Mouse (Mus musculus) naive thymus-derived CD4-positive, alpha-beta T cell, adult 2 months (primary cell): ENCODE results near the gene Egfem1.

ENCODE experiments used
- DNase-seq: peaks from one replicate; pipeline ENCODE4 v3.0.0-alpha.2; 2011; ENCODE audit warnings: low read depth

Gene Egfem1

GRCm38 (mm10) chr3:29602140-29602539 lies 520.3 kb downstream of the Egfem1 start:
- DNase-seq: no peak

GRCm38 (mm10) chr3:29608713-29609112 lies 526.9 kb downstream of the Egfem1 start:
- DNase-seq: no peak

- DNase-seq: no peak
Measured at GRCm38 (mm10) chr3:29609174-29609573, 527.4 kb downstream of the Egfem1 start.

GRCm38 (mm10) chr3:29619586-29619985 lies 537.8 kb downstream of the Egfem1 start:
- DNase-seq: no peak

GRCm38 (mm10) chr3:29639819-29640218 lies 558.0 kb downstream of the Egfem1 start:
- no peak for DNase-seq

- DNase-seq: no peak
Measured at GRCm38 (mm10) chr3:29666796-29667195, 585.0 kb downstream of the Egfem1 start.

- no peak for DNase-seq
Measured at GRCm38 (mm10) chr3:29689367-29690285, 607.8 kb downstream of the Egfem1 start.

- DNase-seq: no peak
Measured at GRCm38 (mm10) chr3:29701126-29701525, 619.3 kb downstream of the Egfem1 start.

GRCm38 (mm10) chr3:29706816-29707215 lies 625.0 kb downstream of the Egfem1 start:
- DNase-seq: no peak

GRCm38 (mm10) chr3:29707467-29707866 lies 625.6 kb downstream of the Egfem1 start:
- DNase-seq: no peak

- DNase-seq: no peak
Measured at GRCm38 (mm10) chr3:29726376-29726967, 644.6 kb downstream of the Egfem1 start.

- no peak for DNase-seq
Measured at GRCm38 (mm10) chr3:29730062-29730760, 648.4 kb downstream of the Egfem1 start.

GRCm38 (mm10) chr3:29731509-29731908 lies 649.7 kb downstream of the Egfem1 start:
- no peak for DNase-seq

- no peak for DNase-seq
Measured at GRCm38 (mm10) chr3:29732626-29733025, 650.8 kb downstream of the Egfem1 start.

GRCm38 (mm10) chr3:29734251-29734650 lies 652.4 kb downstream of the Egfem1 start:
- DNase-seq: no peak

- DNase-seq: no peak
Measured at GRCm38 (mm10) chr3:29739292-29739691, 657.5 kb downstream of the Egfem1 start.
